Mouse (Mus musculus): ENCODE measurements at regions not wholly inside any gene's neighbourhood (a gene's known extent, or its start where the extent isn't known, plus 50 kb on each side); places are given as distances from the start of the nearest gene placed in this dataset.

- DNase-seq (ENCODE audit: extremely low read depth, low read depth, low spot score) = no peak
Measured at GRCm38 (mm10) chr13:102481906-102482305, 211.5 kb upstream of the Cd180 start.

- DNase-seq (ENCODE audit: extremely low read depth, low read depth, low spot score) = no peak
Measured at GRCm38 (mm10) chr13:102482451-102482850, 210.9 kb upstream of the Cd180 start.

GRCm38 (mm10) chr13:102487416-102488097 is 205.8 kb upstream of the Cd180 start:
- no peak for DNase-seq (ENCODE audit: extremely low read depth, low read depth, low spot score)

GRCm38 (mm10) chr13:102491370-102491769 is 202.0 kb upstream of the Cd180 start:
- no peak for DNase-seq (ENCODE audit: extremely low read depth, low read depth, low spot score)

- no peak for DNase-seq (ENCODE audit: extremely low read depth, low read depth, low spot score)
Measured at GRCm38 (mm10) chr13:102504157-102504947, 189.0 kb upstream of the Cd180 start.

GRCm38 (mm10) chr13:102507226-102507625 is 186.1 kb upstream of the Cd180 start:
- DNase-seq (ENCODE audit: extremely low read depth, low read depth, low spot score) = no peak

GRCm38 (mm10) chr13:102507916-102508315 is 185.4 kb upstream of the Cd180 start:
- no peak for DNase-seq (ENCODE audit: extremely low read depth, low read depth, low spot score)

GRCm38 (mm10) chr13:102510733-102511279 is 182.6 kb upstream of the Cd180 start:
- no peak for DNase-seq (ENCODE audit: extremely low read depth, low read depth, low spot score)

- DNase-seq (ENCODE audit: extremely low read depth, low read depth, low spot score) = no peak
Measured at GRCm38 (mm10) chr13:102518169-102518882, 175.0 kb upstream of the Cd180 start.

GRCm38 (mm10) chr13:102521427-102521826 is 171.9 kb upstream of the Cd180 start:
- no peak for DNase-seq (ENCODE audit: extremely low read depth, low read depth, low spot score)

- DNase-seq (ENCODE audit: extremely low read depth, low read depth, low spot score) = no peak
Measured at GRCm38 (mm10) chr13:102522080-102522479, 171.3 kb upstream of the Cd180 start.

GRCm38 (mm10) chr13:102526621-102527140 is 166.7 kb upstream of the Cd180 start:
- no peak for DNase-seq (ENCODE audit: extremely low read depth, low read depth, low spot score)

GRCm38 (mm10) chr13:102533784-102534183 is 159.6 kb upstream of the Cd180 start:
- peak; percentile 19 for DNase-seq (ENCODE audit: extremely low read depth, low read depth, low spot score)

GRCm38 (mm10) chr13:102537424-102538242 is 155.7 kb upstream of the Cd180 start:
- no peak for DNase-seq (ENCODE audit: extremely low read depth, low read depth, low spot score)

- no peak for DNase-seq (ENCODE audit: extremely low read depth, low read depth, low spot score)
Measured at GRCm38 (mm10) chr13:102540436-102540835, 152.9 kb upstream of the Cd180 start.

- no peak for DNase-seq (ENCODE audit: extremely low read depth, low read depth, low spot score)
Measured at GRCm38 (mm10) chr13:102544359-102545165, 148.8 kb upstream of the Cd180 start.

- DNase-seq (ENCODE audit: extremely low read depth, low read depth, low spot score) = no peak
Measured at GRCm38 (mm10) chr13:102545845-102546615, 147.3 kb upstream of the Cd180 start.

GRCm38 (mm10) chr13:102548252-102548651 is 145.1 kb upstream of the Cd180 start:
- no peak for DNase-seq (ENCODE audit: extremely low read depth, low read depth, low spot score)
